18 mouse cellular contexts compared by ENCODE assay signal in the genomic region with DNA sequence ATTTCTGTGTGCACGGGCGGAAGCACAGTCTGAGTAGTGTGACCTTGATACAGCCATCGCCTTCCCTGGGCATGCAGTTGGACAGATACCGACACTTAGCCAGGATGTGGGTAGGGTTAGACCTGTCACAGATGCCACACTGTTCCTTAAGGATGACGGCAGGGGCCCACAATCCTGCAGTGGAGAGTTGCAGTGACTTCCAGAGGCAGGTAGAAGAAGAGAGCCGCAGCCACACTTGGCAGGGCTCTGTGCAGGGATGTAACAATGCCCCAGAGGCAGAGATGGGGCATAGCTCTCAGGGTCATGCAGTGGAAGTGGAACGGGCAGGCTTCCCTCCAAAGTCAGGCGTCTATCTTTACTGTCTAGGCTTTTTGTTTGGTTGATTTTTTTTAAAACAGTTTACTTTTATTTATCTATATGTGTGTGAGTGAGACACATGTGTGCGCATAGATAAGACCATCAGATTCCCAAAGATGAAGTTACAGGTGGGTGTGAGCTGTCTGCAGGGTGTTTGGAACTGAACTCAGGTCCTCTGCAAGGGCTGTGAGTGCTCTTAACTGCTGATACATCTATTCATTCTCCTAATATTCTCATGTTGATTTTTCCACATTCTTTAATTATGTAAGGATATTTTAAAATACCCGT. TPM values are rescaled to one million over a fixed set of nuclear protein-coding genes. Genes with fewer than 3 reads are reported as not detected.
DNase-seq lines count a peak whose midpoint lies in the region; ATAC-seq lines count a peak whose summit lies in the region.
"Had no signal": no experiment of that assay in that cellular context is flagged by ENCODE, and none has a peak within 500 bp of the region (broad histone marks: within the 10 kb centered on the region; RNA-seq: fewer than 3 reads in every experiment).

No protein-coding gene starts in this region.

- H3K27me3 ChIP-seq in hindbrain, embryonic 15.5 days: no peaks in the 10 kb centered on the region
- peaks cover 19% of the 10 kb centered on the region for H3K27me3 ChIP-seq in hindbrain, embryonic 12.5 days
- peaks cover 26% of the 10 kb centered on the region for H3K27me3 ChIP-seq in liver, embryonic 13.5 days
- H3K27me3 ChIP-seq: midbrain, embryonic 15.5 days had no signal

- no peaks in the 10 kb centered on the region for H3K36me3 ChIP-seq in hindbrain, embryonic 15.5 days
- no peaks in the 10 kb centered on the region for H3K36me3 ChIP-seq in hindbrain, embryonic 12.5 days
- no peaks in the 10 kb centered on the region for H3K36me3 ChIP-seq in liver, embryonic 13.5 days
- H3K36me3 ChIP-seq: embryonic facial prominence, embryonic 10.5 days; heart, embryonic 15.5 days; midbrain, embryonic 15.5 days; neural tube, embryonic 13.5 days had no signal

- H3K4me2 ChIP-seq in hindbrain, embryonic 15.5 days: no peak overlapping the region
- H3K4me2 ChIP-seq in hindbrain, embryonic 12.5 days (replicated peaks): no peak overlapping the region
- no peak overlapping the region for H3K4me2 ChIP-seq in liver, embryonic 13.5 days
- H3K4me2 ChIP-seq: heart, embryonic 15.5 days; midbrain, embryonic 15.5 days; neural tube, embryonic 13.5 days had no signal

- 0 out of 2 replicates have a peak, but pooled peaks have one; percentile 37 for ATAC-seq in hindbrain, embryonic 15.5 days (ENCODE audit: low FRiP score, low read depth)
- no peak for ATAC-seq in hindbrain, embryonic 12.5 days (ENCODE audit: low FRiP score)
- ATAC-seq in liver, embryonic 13.5 days (ENCODE audit: low read depth): peak; percentile 83
- ATAC-seq in megakaryocyte-erythroid progenitor cell, adult 5-6 weeks (replicated peaks; ENCODE audit: low FRiP score, low TSS enrichment, poor library complexity, severe bottlenecking): peak; percentile 56
- ATAC-seq: lung, postnatal 0 days; midbrain, embryonic 15.5 days had no signal

- 88% methylated on average over 10 of the region's 10 CpGs for WGBS in hindbrain, embryonic 15.5 days
- WGBS in hindbrain, embryonic 12.5 days: 84% methylated on average over 10 of the region's 10 CpGs
- WGBS in liver, embryonic 13.5 days (ENCODE audit: insufficient replicate concordance): 49% methylated on average over 10 of the region's 10 CpGs

- H3K4me1 ChIP-seq in hindbrain, embryonic 15.5 days (replicated peaks): peaks cover 13% of the 10 kb centered on the region
- peaks cover 13% of the 10 kb centered on the region; the same call in 1 of the 2 replicates for H3K4me1 ChIP-seq in hindbrain, embryonic 12.5 days
- H3K4me1 ChIP-seq in liver, embryonic 13.5 days (replicated peaks): peaks cover 35% of the 10 kb centered on the region

- no peak overlapping the region for H3K4me3 ChIP-seq in hindbrain, embryonic 15.5 days
- H3K4me3 ChIP-seq in hindbrain, embryonic 12.5 days: no peak overlapping the region
- no peak overlapping the region for H3K4me3 ChIP-seq in liver, embryonic 13.5 days (replicated peaks)
- H3K4me3 ChIP-seq: embryonic facial prominence, embryonic 10.5 days; heart, adult 2 months; heart, embryonic 15.5 days; midbrain, embryonic 15.5 days; neural tube, embryonic 13.5 days had no signal

- H3K27ac ChIP-seq in hindbrain, embryonic 15.5 days (replicated peaks): no peak overlapping the region
- H3K27ac ChIP-seq in hindbrain, embryonic 12.5 days: no peak overlapping the region
- no peak overlapping the region; the same call in 1 of the 2 replicates for H3K27ac ChIP-seq in liver, embryonic 13.5 days
- H3K27ac ChIP-seq: embryonic facial prominence, embryonic 10.5 days; heart, adult 2 months; heart, embryonic 15.5 days; midbrain, embryonic 15.5 days; neural tube, embryonic 13.5 days had no signal

- H3K9ac ChIP-seq in hindbrain, embryonic 15.5 days: no peak overlapping the region
- no peak overlapping the region for H3K9ac ChIP-seq in hindbrain, embryonic 12.5 days
- no peak overlapping the region for H3K9ac ChIP-seq in liver, embryonic 13.5 days
- H3K9ac ChIP-seq: forebrain, postnatal 0 days; heart, embryonic 15.5 days; midbrain, embryonic 15.5 days; neural tube, embryonic 13.5 days had no signal

- H3K9me3 ChIP-seq in hindbrain, embryonic 15.5 days: no peaks in the 10 kb centered on the region
- H3K9me3 ChIP-seq in hindbrain, embryonic 12.5 days (replicated peaks): no peaks in the 10 kb centered on the region
- H3K9me3 ChIP-seq in liver, embryonic 13.5 days (replicated peaks): no peaks in the 10 kb centered on the region
- H3K9me3 ChIP-seq: embryonic facial prominence, embryonic 10.5 days; heart, embryonic 15.5 days; midbrain, embryonic 15.5 days; neural tube, embryonic 13.5 days had no signal

- DNase-seq in testis, postnatal 10 days (ENCODE audit: low spot score): peak; percentile 33
- DNase-seq in testis, postnatal 14 days (ENCODE audit: low spot score): no peak
- DNase-seq in liver, embryonic 13.5 days: no peak
- no peak for DNase-seq in cerebellum, adult 11 months
- DNase-seq in MN1 (ENCODE audit: low spot score): no peak
- DNase-seq: adrenal gland, adult 8-10 months; gastrocnemius, postnatal 25 days; thymus, adult 18-20 months had no signal

RNA-seq across cellular contexts. Expression of a gene that starts 29.8 kb away (rescaled TPM):
- polyA plus RNA-seq in hindbrain, embryonic 15.5 days (2015; fragmentation: Nextera tagmentation; extraction: Ambion mirVana): 154 and 160 TPM in 2 replicates
- 203 and 210 TPM in 2 replicates for polyA plus RNA-seq in hindbrain, embryonic 12.5 days (2016; fragmentation: Nextera tagmentation; extraction: Ambion mirVana)
- 113 and 132 TPM in 2 replicates for polyA plus RNA-seq in liver, embryonic 13.5 days (2015; fragmentation: Nextera tagmentation; extraction: Ambion mirVana)
- total RNA-seq in megakaryocyte-erythroid progenitor cell, adult 5-6 weeks (2014; fragmentation: Nextera tagmentation): 93.0 and 138 TPM in 2 replicates
- total RNA-seq in megakaryocyte-erythroid progenitor cell, adult 5-6 weeks (2017): 101 and 113 TPM in 2 replicates
